In genomic region chr17:73814500-73815190, GRCm38 (mm10) we compare ENCODE assay signal across 21 mouse cellular contexts. TPM values are rescaled to one million over a fixed set of nuclear protein-coding genes. Genes with fewer than 3 reads are reported as not detected.
DNase-seq lines count a peak whose midpoint lies in the region; ATAC-seq and TF ChIP-seq lines count a peak whose summit lies in the region.
"Had no signal": no experiment of that assay in that cellular context is flagged by ENCODE, and none has a peak within 500 bp of the region (broad histone marks: within the 10 kb centered on the region; RNA-seq: fewer than 3 reads in every experiment).

No protein-coding gene starts in this region.

- no peaks in the 10 kb centered on the region for H3K27me3 ChIP-seq in spleen, adult 2 months (ENCODE audit: control insufficient read depth, insufficient read depth, low read length)
- H3K27me3 ChIP-seq: embryonic facial prominence, embryonic 13.5 days; hindbrain, embryonic 12.5 days had no signal

- H3K27ac ChIP-seq in spleen, adult 2 months (ENCODE audit: insufficient read depth, low read length) = peak overlapping the region; percentile 81
- H3K27ac ChIP-seq: embryonic facial prominence, embryonic 13.5 days; hindbrain, embryonic 12.5 days; kidney, postnatal 0 days; macrophage had no signal

- no peak overlapping the region for H3K4me3 ChIP-seq in spleen, adult 2 months (ENCODE audit: extremely low read depth, insufficient read depth, insufficient read length)
- H3K4me3 ChIP-seq: embryonic facial prominence, embryonic 13.5 days; hindbrain, embryonic 12.5 days; layer of hippocampus, adult 2 months; myocyte had no signal

- no peaks in the 10 kb centered on the region for H3K36me3 ChIP-seq in spleen, adult 2 months (ENCODE audit: control insufficient read depth, insufficient read depth, low read length)
- H3K36me3 ChIP-seq: embryonic facial prominence, embryonic 13.5 days; hindbrain, embryonic 12.5 days had no signal

- H3K4me1 ChIP-seq in spleen, adult 2 months (ENCODE audit: control insufficient read depth, insufficient read depth, insufficient read length) = peaks cover 20% of the 10 kb centered on the region; the same call in 1 of the 2 replicates

- peak; percentile 90 for ATAC-seq in activated CD4-positive, CD25-positive, alpha-beta regulatory T cell, adult 4 months
- peak; percentile 73 for ATAC-seq in neutrophil, adult 5-6 weeks (ENCODE audit: extremely low read depth, insufficient number of reproducible peaks, low FRiP score, poor library complexity, severe bottlenecking)
- ATAC-seq: forebrain, embryonic 16.5 days; intestine, postnatal 0 days; liver, postnatal 0 days had no signal

- no peak for TF ChIP-seq CTCF in spleen, adult 2 months (IDR thresholded peaks at IDR 0.05; ENCODE audit: extremely low read depth, insufficient read depth, insufficient read length, insufficient replicate concordance)

- peak; percentile 41 to 60 for DNase-seq in spleen, adult 2 months (ENCODE audit: low read depth in 1 of 2, low spot score in 2 of 2)
- DNase-seq in spleen, postnatal 14 days (ENCODE audit: low spot score in 2 of 2) = no peak
- peak; percentile 69 to 83 for DNase-seq in thymus, postnatal 36 days
- DNase-seq in heart, postnatal 4 days = no peak
- DNase-seq in left cerebral cortex, postnatal 36 days (ENCODE audit: low spot score in 2 of 2) = no peak
- no peak for DNase-seq in heart, postnatal 25 days (ENCODE audit: low spot score)
- DNase-seq: adrenal gland, postnatal 14 days; cerebellum, adult 8-10 months; liver, postnatal 0 days; midbrain, embryonic 14.5 days; right cerebral cortex, adult 18-20 months had no signal

- intact Hi-C loops in left cerebral cortex, postnatal 36 days (cut with DNase I) = no loop called here
- intact Hi-C loops in heart, postnatal 25 days (cut with DNase I) = no loop called here

- TF ChIP-seq POLR2A in spleen, adult 2 months (IDR thresholded peaks at IDR 0.05; ENCODE audit: low read depth, low read length) = no peak

- 41% methylated on average over 6 of the region's 6 CpGs for WGBS in spleen, adult 2 months

RNA-seq across cellular contexts. Expression of gene Ehd3, which starts 10.7 kb away (rescaled TPM):
- polyA plus RNA-seq in spleen, adult 2 months (2012; rRNA removed) = 12.5 and 20.3 TPM in 2 replicates
- 10 to 100 TPM; 41.0 to 58.1 TPM for polyA plus RNA-seq in activated CD4-positive, CD25-positive, alpha-beta regulatory T cell, adult 4 months (2017; shearing (Covaris generic))
- total RNA-seq in neutrophil, adult 5-6 weeks (2017) = 6.3 and 10.1 TPM in 2 replicates
- 1 to 10 TPM; 2.9 to 3.8 TPM for total RNA-seq in heart, postnatal 4 days (2021)
- 10 to 100 TPM; 81.7 to 82.3 TPM for total RNA-seq in left cerebral cortex, postnatal 36 days (2021)
- total RNA-seq in heart, postnatal 25 days (2021) = 1 to 10 TPM; 2.6 to 3.3 TPM

Comparison
In these comparisons a context has a peak if more than half of its experiments do, and no peak if none do; other contexts are left out.
1. DNase-seq: peak in spleen, adult 2 months (2 of 2) and thymus, postnatal 36 days (2 of 2); none in spleen, postnatal 14 days (0 of 2), heart, postnatal 4 days (single experiment), left cerebral cortex, postnatal 36 days (0 of 2) and heart, postnatal 25 days (single experiment).